Mouse (Mus musculus): ENCODE data around the gene Rab1a. TPM values are rescaled to one million over a fixed set of nuclear protein-coding genes. Genes with fewer than 3 reads are reported as not detected.

Rab1a gene
- polyA plus RNA-seq, 1 experiment from 2014 or later, result 251 TPM

DNA sequence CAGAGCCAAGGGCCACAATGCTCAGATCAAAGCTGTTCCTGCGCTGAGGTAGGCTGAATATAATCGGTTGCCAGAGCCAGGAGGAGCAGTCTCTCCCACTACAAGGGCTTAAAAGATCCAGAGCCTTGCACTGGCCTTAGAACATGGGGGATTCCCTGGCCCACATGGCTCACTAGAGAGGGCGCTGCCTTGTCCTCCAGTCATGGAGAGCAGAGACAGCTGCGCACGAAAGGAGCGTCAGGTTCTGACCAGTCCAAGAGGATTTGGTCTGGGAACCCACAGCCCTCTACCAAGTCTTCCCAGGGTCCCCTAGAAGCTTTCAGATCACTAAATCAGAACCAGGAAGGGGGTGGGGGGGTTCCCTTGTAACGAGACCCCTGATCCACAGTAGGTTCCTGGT, 40.1 kb downstream of the Rab1a start:
- H3K36me3 ChIP-seq, result peaks cover 62% of the 10 kb centered on the region
- no peak overlapping the region for H3K9ac ChIP-seq
- 94% methylated on average over 7 of the region's 7 CpGs for WGBS
- peaks cover 35% of the 10 kb centered on the region for H3K4me1 ChIP-seq
- H3K9me3 ChIP-seq, result no peaks in the 10 kb centered on the region
- H3K27ac ChIP-seq, result no peak overlapping the region
- H3K27me3 ChIP-seq, result no peaks in the 10 kb centered on the region
- no peak overlapping the region for H3K4me3 ChIP-seq
- no peak overlapping the region for H3K4me2 ChIP-seq
- ATAC-seq (ENCODE audit: insufficient number of reproducible peaks, insufficient read depth, low FRiP score, low TSS enrichment, low read depth), result no peak

- Histone ChIP-seq H3K4me3 (no peak overlapping the region), H3K4me1 (peaks cover 47% of the 10 kb centered on the region), H3K9ac (no peak overlapping the region), H3K27me3 (no peaks in the 10 kb centered on the region), H3K4me2 (no peak overlapping the region), H3K9me3 (no peaks in the 10 kb centered on the region), H3K27ac (no peak overlapping the region), H3K36me3 (peaks cover 54% of the 10 kb centered on the region)
- ATAC-seq (ENCODE audit: insufficient number of reproducible peaks, insufficient read depth, low FRiP score, low TSS enrichment, low read depth), result no peak
- 81% methylated on average over 6 of the region's 6 CpGs for WGBS
Measured at GRCm38 (mm10) chr11:20242366-20243056, 41.3 kb downstream of the Rab1a start.

DNA sequence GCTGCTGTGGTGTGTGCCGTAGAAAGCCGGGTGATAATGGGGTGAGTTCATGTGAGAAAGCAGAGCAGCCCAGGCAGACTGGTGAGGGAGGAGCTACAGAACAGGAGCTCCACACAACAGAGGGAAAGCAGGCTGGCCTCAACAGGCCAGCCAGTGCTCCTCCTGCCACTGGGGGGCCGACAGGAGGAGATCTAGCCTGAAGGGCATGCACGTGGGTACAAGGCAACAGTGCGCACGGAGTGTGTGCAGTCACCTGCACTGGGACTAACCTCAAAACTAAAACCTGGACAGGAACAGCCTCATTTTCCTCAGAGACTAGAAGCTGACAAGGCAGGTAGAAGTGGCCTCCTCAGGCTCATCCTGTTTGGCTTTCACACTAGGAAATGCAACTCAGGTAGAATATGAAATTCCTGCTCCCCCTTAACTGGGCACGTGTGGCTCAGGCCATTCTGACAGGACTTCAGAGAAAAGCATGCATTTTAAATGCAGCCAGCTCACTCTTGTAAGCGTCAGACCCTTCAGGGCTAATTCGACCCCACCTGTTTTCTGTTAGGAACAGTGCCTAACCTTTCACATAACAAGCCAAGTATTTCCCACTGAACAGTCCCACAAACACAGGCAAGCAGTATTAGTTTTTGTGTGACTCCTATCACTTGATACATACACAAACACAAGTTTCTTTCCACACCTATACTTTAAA, 42.1 kb downstream of the Rab1a start:
- Histone ChIP-seq H3K27ac (peak overlapping the region; percentile 44; the same call in 1 of the 2 replicates), H3K9me3 (no peaks in the 10 kb centered on the region), H3K4me1 (peaks cover 56% of the 10 kb centered on the region), H3K9ac (no peak overlapping the region), H3K4me3 (no peak overlapping the region), H3K27me3 (no peaks in the 10 kb centered on the region), H3K4me2 (peak overlapping the region; percentile 22), H3K36me3 (peaks cover 48% of the 10 kb centered on the region)
- 16% methylated on average over 9 of the region's 9 CpGs for WGBS
- no peak for ATAC-seq (ENCODE audit: insufficient number of reproducible peaks, insufficient read depth, low FRiP score, low TSS enrichment, low read depth)

- Histone ChIP-seq H3K4me1 (peaks cover 56% of the 10 kb centered on the region), H3K27ac (peak overlapping the region; percentile 72), H3K9me3 (no peaks in the 10 kb centered on the region), H3K36me3 (peaks cover 35% of the 10 kb centered on the region), H3K4me2 (peak overlapping the region; percentile 0; the same call in 1 of the 2 replicates), H3K4me3 (no peak overlapping the region), H3K27me3 (no peaks in the 10 kb centered on the region), H3K9ac (no peak overlapping the region)
- WGBS, result 73% methylated on average over 16 of the region's 16 CpGs
- ATAC-seq (ENCODE audit: insufficient number of reproducible peaks, insufficient read depth, low FRiP score, low TSS enrichment, low read depth), result no peak
Measured at GRCm38 (mm10) chr11:20244336-20245290, 43.4 kb downstream of the Rab1a start.

DNA sequence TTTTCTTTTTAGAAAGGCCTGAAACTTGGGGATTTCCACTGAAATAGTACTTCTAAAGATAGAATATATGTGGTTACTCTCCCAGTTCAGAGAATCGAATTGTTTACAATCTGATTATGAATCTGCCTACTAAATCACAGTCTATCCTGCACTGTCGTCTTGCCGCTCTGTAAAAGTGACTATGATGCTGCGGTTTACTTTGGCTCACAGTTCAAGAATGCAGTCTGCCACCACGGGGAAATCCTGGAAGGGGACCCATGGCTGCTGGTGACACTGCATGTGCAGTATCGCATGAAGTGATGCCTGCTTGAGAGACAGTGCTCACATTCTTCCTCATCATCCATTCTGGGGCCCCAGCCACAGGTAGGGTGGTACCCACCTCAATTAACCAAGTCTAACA, 44.1 kb downstream of the Rab1a start:
- H3K27me3 ChIP-seq, result no peaks in the 10 kb centered on the region
- ATAC-seq (ENCODE audit: insufficient number of reproducible peaks, insufficient read depth, low FRiP score, low TSS enrichment, low read depth), result no peak
- 85% methylated on average over 6 of the region's 6 CpGs for WGBS
- H3K36me3 ChIP-seq, result peaks cover 28% of the 10 kb centered on the region
- H3K27ac ChIP-seq, result no peak overlapping the region
- H3K9me3 ChIP-seq, result no peaks in the 10 kb centered on the region
- peaks cover 57% of the 10 kb centered on the region for H3K4me1 ChIP-seq
- no peak overlapping the region for H3K9ac ChIP-seq
- H3K4me3 ChIP-seq, result no peak overlapping the region
- H3K4me2 ChIP-seq, result no peak overlapping the region

GRCm38 (mm10) chr11:20246616-20247015, 45.4 kb downstream of the Rab1a start:
- Histone ChIP-seq H3K36me3 (peaks cover 15% of the 10 kb centered on the region), H3K4me3 (no peak overlapping the region), H3K9ac (0 out of 2 replicates have a peak overlapping the region, but pooled peaks have one; percentile 32), H3K27ac (no peak overlapping the region), H3K4me2 (no peak overlapping the region; the same call in 1 of the 2 replicates), H3K9me3 (no peaks in the 10 kb centered on the region), H3K27me3 (no peaks in the 10 kb centered on the region), H3K4me1 (peaks cover 60% of the 10 kb centered on the region)
- WGBS, result 72% methylated on average over 1 of the region's 1 CpGs
- no peak for ATAC-seq (ENCODE audit: insufficient number of reproducible peaks, insufficient read depth, low FRiP score, low TSS enrichment, low read depth)

GRCm38 (mm10) chr11:20247146-20247855, 46.1 kb downstream of the Rab1a start:
- no peaks in the 10 kb centered on the region for H3K27me3 ChIP-seq

GRCm38 (mm10) chr11:20248277-20248676, 47.0 kb downstream of the Rab1a start:
- H3K4me1 ChIP-seq, result peaks cover 52% of the 10 kb centered on the region
- H3K4me2 ChIP-seq, result peak overlapping the region; percentile 77
- no peaks in the 10 kb centered on the region for H3K9me3 ChIP-seq
- peak overlapping the region; percentile 92 for H3K27ac ChIP-seq
- peak overlapping the region; percentile 96 for H3K9ac ChIP-seq
- H3K27me3 ChIP-seq, result no peaks in the 10 kb centered on the region
- 8% methylated on average over 4 of the region's 4 CpGs for WGBS
- H3K36me3 ChIP-seq, result peaks cover 11% of the 10 kb centered on the region; the same call in 1 of the 2 replicates
- ATAC-seq (ENCODE audit: insufficient number of reproducible peaks, insufficient read depth, low FRiP score, low TSS enrichment, low read depth), result no peak
- peak overlapping the region; percentile 89 for H3K4me3 ChIP-seq

More at GRCm38 (mm10) chr11:20247146-20247855, 46.1 kb downstream of the Rab1a start:
- Histone ChIP-seq H3K4me1 (peaks cover 60% of the 10 kb centered on the region), H3K36me3 (peaks cover 11% of the 10 kb centered on the region; the same call in 1 of the 2 replicates), H3K4me2 (peak overlapping the region; percentile 77), H3K9me3 (no peaks in the 10 kb centered on the region), H3K27ac (no peak overlapping the region), H3K9ac (no peak overlapping the region), H3K4me3 (no peak overlapping the region)
- no peak for ATAC-seq (ENCODE audit: insufficient number of reproducible peaks, insufficient read depth, low FRiP score, low TSS enrichment, low read depth)
- WGBS, result 82% methylated on average over 8 of the region's 8 CpGs

DNA sequence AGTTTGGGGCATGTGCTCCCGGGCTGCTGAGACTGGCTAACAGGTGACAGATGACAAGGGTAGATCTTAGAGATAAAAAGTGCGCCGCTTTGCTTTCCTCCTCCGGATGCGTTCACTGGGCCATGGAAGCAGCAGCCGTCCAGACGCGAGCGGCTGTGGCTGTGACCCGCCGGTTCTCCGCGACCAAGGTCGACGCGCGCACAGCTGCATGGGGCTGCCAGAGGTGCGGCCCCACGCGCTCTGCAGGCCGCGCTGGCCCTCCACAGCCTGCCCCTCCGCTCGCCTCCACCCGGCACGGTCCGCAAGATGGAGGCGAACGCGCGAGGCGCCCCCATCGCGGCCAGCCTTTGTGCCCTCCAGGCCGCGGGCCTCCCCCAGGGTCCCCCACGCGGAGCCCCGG, 47.6 kb downstream of the Rab1a start:
- Histone ChIP-seq H3K9ac (peak overlapping the region; percentile 96), H3K36me3 (peaks cover 11% of the 10 kb centered on the region; the same call in 1 of the 2 replicates), H3K27me3 (no peaks in the 10 kb centered on the region), H3K4me1 (peaks cover 46% of the 10 kb centered on the region), H3K9me3 (no peaks in the 10 kb centered on the region), H3K4me2 (peak overlapping the region; percentile 77), H3K4me3 (peak overlapping the region; percentile 89), H3K27ac (peak overlapping the region; percentile 92)
- WGBS, result under 1% methylated on average over 37 of the region's 39 CpGs
- peak; percentile 59 for ATAC-seq (ENCODE audit: insufficient number of reproducible peaks, insufficient read depth, low FRiP score, low TSS enrichment, low read depth)

DNA sequence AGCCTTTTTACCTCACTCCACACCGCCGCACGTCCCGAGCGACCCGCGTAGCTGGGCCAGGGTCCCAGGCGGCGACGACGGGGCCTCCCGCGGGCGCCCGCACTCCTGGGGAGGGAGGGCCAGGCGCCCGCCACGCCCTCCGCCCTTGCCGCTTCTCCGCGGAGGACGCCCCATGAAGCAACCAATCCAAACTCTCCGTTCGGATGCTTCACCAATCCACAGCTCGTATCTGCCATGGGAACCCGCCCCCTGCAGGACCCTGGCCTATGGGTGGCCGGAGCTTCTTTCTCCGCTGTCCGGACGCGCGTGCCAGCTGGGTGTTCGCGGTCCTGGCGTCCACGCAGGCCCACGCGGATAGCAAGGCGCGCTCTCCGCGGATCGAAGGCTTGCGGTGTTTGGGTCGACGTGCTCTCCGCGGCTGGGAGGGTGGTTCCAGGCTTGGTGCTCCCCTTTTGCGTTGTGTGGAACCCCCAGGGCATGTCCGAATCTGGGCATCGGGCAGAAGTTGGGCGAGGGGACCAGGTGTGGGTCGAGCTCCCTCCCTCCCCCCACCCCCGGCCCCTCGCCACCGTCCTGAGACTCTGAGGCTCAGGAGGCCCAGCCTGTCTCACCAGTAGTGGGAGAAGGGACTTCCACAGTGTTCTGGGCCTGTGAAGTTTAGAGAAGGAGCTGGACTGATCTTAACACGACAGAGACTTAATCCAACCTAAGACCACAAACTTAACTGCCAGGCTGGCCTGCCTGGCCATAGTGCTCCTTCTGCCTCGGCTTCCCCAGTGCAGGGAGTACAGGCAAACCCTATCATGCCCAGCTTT, 48.3 kb downstream of the Rab1a start, which contains the start of gene Cep68:
TSS of gene Cep68 (minus strand) at position 134 of the 815 bp plus-strand sequence.
- Histone ChIP-seq H3K36me3 (peaks cover 10% of the 10 kb centered on the region; the same call in 1 of the 2 replicates), H3K9ac (peak within 1 kb of the TSS; percentile 96), H3K4me2 (peak within 1 kb of the TSS; percentile 77), H3K4me1 (peaks cover 40% of the 10 kb centered on the region), H3K9me3 (no peaks in the 10 kb centered on the region), H3K27ac (peak within 1 kb of the TSS; percentile 92), H3K4me3 (peak within 1 kb of the TSS; percentile 89), H3K27me3 (no peaks in the 10 kb centered on the region)
- WGBS, result under 1% methylated on average over 54 of the region's 59 CpGs
- peak; percentile 97 for ATAC-seq (ENCODE audit: insufficient number of reproducible peaks, insufficient read depth, low FRiP score, low TSS enrichment, low read depth)

All from embryonic facial prominence, embryonic 13.5 days (tissue).